Mouse (Mus musculus) heart, postnatal 0 days (tissue): ENCODE data around the gene Rab14.

Experiments
- CTCF ChIP-seq: IDR thresholded peaks from 2 replicates; pipeline ENCODE4 v1.5.1; 2016; ENCODE audit warnings: antibody characterized with exemption, control low read depth, low read depth
- EP300 ChIP-seq: IDR thresholded peaks from 2 replicates; pipeline ENCODE4 v1.6.1; 2016; ENCODE audit warnings: antibody characterized with exemption, low read depth

DNA sequence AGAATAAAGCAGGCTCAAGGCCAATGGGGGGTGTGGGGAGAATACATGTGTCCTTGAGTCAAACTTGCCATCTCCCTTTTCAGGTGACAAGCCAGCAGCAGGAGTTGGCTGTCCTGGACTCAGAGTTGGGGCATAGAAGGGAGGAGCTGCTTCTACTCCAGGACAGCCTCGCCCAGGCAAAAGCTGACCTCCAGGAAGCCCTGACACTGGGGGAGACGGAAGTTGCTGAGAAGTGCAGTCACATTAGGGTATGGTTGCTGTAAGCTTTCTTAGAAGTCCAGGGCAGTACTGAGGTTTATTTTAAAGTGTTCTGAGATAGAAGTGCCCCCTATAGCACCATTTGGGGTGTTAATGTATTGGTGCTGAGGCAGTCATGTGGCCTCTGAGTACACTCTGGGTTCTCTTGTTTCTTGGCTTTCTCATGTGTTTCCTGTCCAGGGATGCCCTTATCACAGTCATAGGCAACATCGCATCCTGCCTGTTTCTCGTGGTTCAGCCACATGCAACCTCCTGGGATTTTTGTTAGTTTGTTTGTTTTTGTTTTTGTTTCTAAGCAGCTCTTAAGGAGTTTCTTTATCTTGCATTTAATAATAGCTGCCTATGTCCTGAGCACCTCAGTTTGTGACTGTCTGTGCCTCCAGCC is 39.0 kb downstream of the Rab14 start:
- TF ChIP-seq CTCF (no peak), EP300 (no peak)
